Mouse (Mus musculus): ENCODE results near the gene Wfs1. TPM values are rescaled to one million over a fixed set of nuclear protein-coding genes. Genes with fewer than 3 reads are reported as not detected.

Wfs1 gene
- total RNA-seq, 1 experiment, result 15.1 TPM

GRCm38 (mm10) chr5:36918016-36918415, 71.0 kb downstream of the Wfs1 start:
- H3K4me1 ChIP-seq (ENCODE audit: control insufficient read depth in 2 of 2, insufficient read depth in 2 of 2, low read length in 2 of 2, poor library complexity in 1 of 2), result peaks cover 0 to 9% of the 10 kb centered on the region in 2 experiments; a peak in 2 of 4 replicates
- TF ChIP-seq MAFK (IDR thresholded peaks at IDR 0.05; ENCODE audit: insufficient read depth, low read depth, low read length) (no peak), ZC3H11A (IDR thresholded peaks at IDR 0.05; ENCODE audit: borderline replicate concordance, low read depth, low read length) (no peak), CHD2 (IDR thresholded peaks at IDR 0.05; ENCODE audit: low read depth, low read length) (no peak), HCFC1 (IDR thresholded peaks at IDR 0.05; ENCODE audit: borderline replicate concordance, insufficient read depth, low read length) (no peak), ZNF384 (IDR thresholded peaks at IDR 0.05; ENCODE audit: low read depth, low read length) (no peak)
- H3K27ac ChIP-seq (ENCODE audit: insufficient read depth, low read depth, low read length, poor library complexity, severe bottlenecking), result no peak overlapping the region
- no peak overlapping the region for H3K4me3 ChIP-seq (ENCODE audit: insufficient read depth in 1 of 2, low read depth in 1 of 2, low read length in 2 of 2, poor library complexity in 1 of 2, severe bottlenecking in 1 of 2)
- in situ Hi-C loops (cut with MboI; ENCODE audit: low sequenced_read_pairs in 2 of 2, unreplicated experiment in 2 of 2), result no loop called here
- DNase-seq (ENCODE audit: low read depth, low spot score), result no peak
- H3K36me3 ChIP-seq (ENCODE audit: control insufficient read depth, insufficient read depth, low read length, poor library complexity, severe bottlenecking), result no peaks in the 10 kb centered on the region
- H3K9me3 ChIP-seq (ENCODE audit: control insufficient read depth, insufficient read depth, low read depth, low read length), result no peaks in the 10 kb centered on the region
- no peak overlapping the region for H3K9ac ChIP-seq (ENCODE audit: insufficient read depth, low read depth, low read length, poor library complexity, severe bottlenecking)

DNA sequence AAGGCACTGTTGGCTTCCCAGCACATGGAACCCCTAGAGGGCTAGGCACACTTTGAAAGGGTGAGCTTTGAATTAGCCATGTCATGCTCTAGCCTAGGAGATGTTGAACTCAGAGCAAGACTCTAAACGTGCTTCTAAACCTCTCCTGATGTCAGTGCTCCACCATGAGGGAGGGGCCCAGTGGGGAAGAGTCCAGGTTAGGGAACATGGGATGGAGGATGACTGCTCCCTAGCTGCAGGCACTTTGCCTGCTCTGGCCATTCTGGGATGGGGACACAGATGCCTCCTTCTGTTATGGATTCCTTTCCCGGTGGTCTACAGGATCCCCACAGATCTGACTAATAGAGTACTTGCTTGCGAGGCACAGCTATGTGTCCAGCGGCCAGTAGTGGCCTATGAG, 71.8 kb downstream of the Wfs1 start:
- H3K4me1 ChIP-seq (ENCODE audit: control insufficient read depth in 2 of 2, insufficient read depth in 2 of 2, low read length in 2 of 2, poor library complexity in 1 of 2), result peaks cover 0 to 9% of the 10 kb centered on the region in 2 experiments; a peak in 2 of 4 replicates
- no peak for TF ChIP-seq ZNF384 (IDR thresholded peaks at IDR 0.05; ENCODE audit: low read depth, low read length)
- no peak for TF ChIP-seq ZC3H11A (IDR thresholded peaks at IDR 0.05; ENCODE audit: borderline replicate concordance, low read depth, low read length)
- TF ChIP-seq MAFK (IDR thresholded peaks at IDR 0.05; ENCODE audit: insufficient read depth, low read depth, low read length), result no peak
- TF ChIP-seq HCFC1 (IDR thresholded peaks at IDR 0.05; ENCODE audit: borderline replicate concordance, insufficient read depth, low read length), result no peak
- no peak for TF ChIP-seq CHD2 (IDR thresholded peaks at IDR 0.05; ENCODE audit: low read depth, low read length)
- H3K9me3 ChIP-seq (ENCODE audit: control insufficient read depth, insufficient read depth, low read depth, low read length), result no peaks in the 10 kb centered on the region
- in situ Hi-C loops (cut with MboI; ENCODE audit: low sequenced_read_pairs in 2 of 2, unreplicated experiment in 2 of 2), result no loop called here
- H3K27ac ChIP-seq (ENCODE audit: insufficient read depth, low read depth, low read length, poor library complexity, severe bottlenecking), result no peak overlapping the region
- H3K9ac ChIP-seq (ENCODE audit: insufficient read depth, low read depth, low read length, poor library complexity, severe bottlenecking), result no peak overlapping the region
- DNase-seq (ENCODE audit: low read depth, low spot score), result no peak
- H3K4me3 ChIP-seq (ENCODE audit: insufficient read depth in 1 of 2, low read depth in 1 of 2, low read length in 2 of 2, poor library complexity in 1 of 2, severe bottlenecking in 1 of 2), result no peak overlapping the region
- H3K36me3 ChIP-seq (ENCODE audit: control insufficient read depth, insufficient read depth, low read length, poor library complexity, severe bottlenecking), result no peaks in the 10 kb centered on the region

GRCm38 (mm10) chr5:36916581-36916980, 72.4 kb downstream of the Wfs1 start:
- DNase-seq (ENCODE audit: low read depth, low spot score), result no peak
- no peaks in the 10 kb centered on the region for H3K9me3 ChIP-seq (ENCODE audit: control insufficient read depth, insufficient read depth, low read depth, low read length)
- no peaks in the 10 kb centered on the region for H3K36me3 ChIP-seq (ENCODE audit: control insufficient read depth, insufficient read depth, low read length, poor library complexity, severe bottlenecking)
- no peak for TF ChIP-seq MAFK (IDR thresholded peaks at IDR 0.05; ENCODE audit: insufficient read depth, low read depth, low read length)
- TF ChIP-seq HCFC1 (IDR thresholded peaks at IDR 0.05; ENCODE audit: borderline replicate concordance, insufficient read depth, low read length), result no peak
- TF ChIP-seq CHD2 (IDR thresholded peaks at IDR 0.05; ENCODE audit: low read depth, low read length), result no peak
- no peak for TF ChIP-seq ZC3H11A (IDR thresholded peaks at IDR 0.05; ENCODE audit: borderline replicate concordance, low read depth, low read length)
- TF ChIP-seq ZNF384 (IDR thresholded peaks at IDR 0.05; ENCODE audit: low read depth, low read length), result no peak
- H3K4me3 ChIP-seq (ENCODE audit: insufficient read depth in 1 of 2, low read depth in 1 of 2, low read length in 2 of 2, poor library complexity in 1 of 2, severe bottlenecking in 1 of 2), result no peak overlapping the region
- in situ Hi-C loops (cut with MboI; ENCODE audit: low sequenced_read_pairs in 2 of 2, unreplicated experiment in 2 of 2), result no loop called here
- H3K4me1 ChIP-seq (ENCODE audit: control insufficient read depth in 2 of 2, insufficient read depth in 2 of 2, low read length in 2 of 2, poor library complexity in 1 of 2), result peaks cover 0 to 12% of the 10 kb centered on the region in 2 experiments; a peak in 2 of 4 replicates
- H3K9ac ChIP-seq (ENCODE audit: insufficient read depth, low read depth, low read length, poor library complexity, severe bottlenecking), result no peak overlapping the region
- no peak overlapping the region for H3K27ac ChIP-seq (ENCODE audit: insufficient read depth, low read depth, low read length, poor library complexity, severe bottlenecking)

Other genes starting within 250 kb of the Wfs1 start
- 18.3 and 19.1 TPM in 2 replicates for gene Bloc1s4, start 240.6 kb downstream of the Wfs1 start, total RNA-seq (2012; rRNA removed)
- 147 and 238 TPM in 2 replicates for gene Mrfap1, start 192.4 kb downstream of the Wfs1 start, total RNA-seq (2012; rRNA removed)
- gene Man2b2, start 158.6 kb downstream of the Wfs1 start, total RNA-seq (2012; rRNA removed), result 11.6 and 15.1 TPM in 2 replicates
- gene Ppp2r2c, start 120.7 kb downstream of the Wfs1 start, total RNA-seq (2012; rRNA removed), result 7.3 and 8.1 TPM in 2 replicates
- gene Gm1043, start 96.2 kb upstream of the Wfs1 start, total RNA-seq (2012; rRNA removed), result 0.05 TPM in 1 of 2 replicates, not detected in the other